Mouse (Mus musculus): ENCODE data around the gene St6galnac3. TPM values are rescaled to one million over a fixed set of nuclear protein-coding genes. Genes with fewer than 3 reads are reported as not detected.

The St6galnac3 gene
- polyA plus RNA-seq, 1 experiment from 2014 or later: 25.6 TPM

DNA sequence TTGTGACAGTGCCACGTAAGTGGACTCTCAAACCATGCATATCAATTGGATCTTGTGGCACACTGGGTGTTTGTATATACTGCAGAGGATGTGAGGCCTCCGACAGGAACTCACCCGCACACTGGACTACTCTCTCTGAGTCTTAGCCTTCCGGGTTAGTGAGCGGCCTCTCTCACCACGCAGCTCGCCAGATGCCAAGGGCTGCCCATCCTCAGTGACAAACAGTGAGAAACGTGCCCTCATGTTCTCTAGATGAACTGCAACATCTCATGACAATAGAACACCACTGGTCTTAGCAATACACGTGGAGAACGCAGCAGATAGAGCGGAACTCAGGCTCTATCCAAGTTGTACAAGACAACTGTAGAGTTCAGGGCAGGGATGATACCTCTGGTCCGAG, 524.2 kb downstream of the St6galnac3 start:
- no peaks in the 10 kb centered on the region for H3K36me3 ChIP-seq (ENCODE audit: control insufficient read depth, insufficient read depth, low read length)
- WGBS: 92% methylated on average over 12 of the region's 12 CpGs
- H3K4me3 ChIP-seq (ENCODE audit: low read depth, low read length): no peak overlapping the region
- H3K4me2 ChIP-seq (ENCODE audit: low read depth, low read length): no peak overlapping the region
- H3K9me3 ChIP-seq (ENCODE audit: control insufficient read depth, low read length): no peaks in the 10 kb centered on the region
- H3K27ac ChIP-seq (ENCODE audit: low read depth, low read length): no peak overlapping the region
- H3K9ac ChIP-seq (replicated peaks; ENCODE audit: low read depth, low read length): no peak overlapping the region
- no peak for ATAC-seq (ENCODE audit: low read depth)
- no peaks in the 10 kb centered on the region for H3K27me3 ChIP-seq (ENCODE audit: control insufficient read depth, insufficient read depth, low read length)
- H3K4me1 ChIP-seq (ENCODE audit: control insufficient read depth, insufficient read depth, low read length): no peaks in the 10 kb centered on the region

DNA sequence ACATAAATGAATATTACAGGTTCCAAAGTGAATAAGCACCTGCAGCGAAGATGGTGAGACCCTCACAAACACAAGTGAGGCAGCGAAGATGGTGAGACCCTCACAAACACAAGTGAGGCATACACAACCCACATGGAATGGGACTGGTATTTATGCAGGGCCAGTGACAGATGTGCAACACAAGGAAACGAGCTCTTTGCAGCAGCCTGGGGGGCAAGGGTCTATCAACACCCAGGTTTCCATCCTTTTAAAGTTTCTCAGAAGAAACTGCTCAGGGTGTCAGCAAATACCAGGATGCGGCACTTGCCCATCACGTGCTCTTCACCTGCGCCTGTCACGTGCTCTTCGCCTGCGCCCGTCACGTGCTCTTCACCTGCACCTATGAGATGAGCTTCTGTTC, 524.9 kb downstream of the St6galnac3 start:
- no peak for ATAC-seq (ENCODE audit: low read depth)
- H3K9me3 ChIP-seq (ENCODE audit: control insufficient read depth, low read length): no peaks in the 10 kb centered on the region
- H3K4me1 ChIP-seq (ENCODE audit: control insufficient read depth, insufficient read depth, low read length): no peaks in the 10 kb centered on the region
- 92% methylated on average over 11 of the region's 11 CpGs for WGBS
- H3K27ac ChIP-seq (ENCODE audit: low read depth, low read length): no peak overlapping the region
- no peak overlapping the region for H3K4me3 ChIP-seq (ENCODE audit: low read depth, low read length)
- H3K9ac ChIP-seq (replicated peaks; ENCODE audit: low read depth, low read length): no peak overlapping the region
- no peak overlapping the region for H3K4me2 ChIP-seq (ENCODE audit: low read depth, low read length)
- H3K27me3 ChIP-seq (ENCODE audit: control insufficient read depth, insufficient read depth, low read length): no peaks in the 10 kb centered on the region
- H3K36me3 ChIP-seq (ENCODE audit: control insufficient read depth, insufficient read depth, low read length): no peaks in the 10 kb centered on the region

DNA sequence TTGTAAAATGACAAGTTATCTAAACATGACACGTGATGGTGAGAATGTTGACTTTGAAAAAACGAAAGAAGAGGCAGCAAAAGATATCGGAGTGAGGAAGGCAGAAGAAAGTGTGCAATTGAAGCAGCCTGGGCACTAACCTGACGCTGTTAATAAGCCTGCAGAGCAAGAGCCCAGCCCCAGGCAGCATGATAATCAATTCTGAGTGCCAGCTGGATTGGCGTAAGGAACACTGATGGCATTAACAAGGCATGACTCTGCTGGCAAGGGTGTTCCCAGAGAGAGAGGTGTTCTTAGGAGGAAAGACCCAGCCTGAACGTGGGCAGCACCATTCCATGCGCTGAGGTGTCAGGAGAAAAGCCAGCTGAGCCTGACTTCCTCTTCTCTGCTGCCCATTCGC, 525.7 kb downstream of the St6galnac3 start:
- no peaks in the 10 kb centered on the region for H3K9me3 ChIP-seq (ENCODE audit: control insufficient read depth, low read length)
- no peak overlapping the region for H3K27ac ChIP-seq (ENCODE audit: low read depth, low read length)
- no peak for ATAC-seq (ENCODE audit: low read depth)

DNA sequence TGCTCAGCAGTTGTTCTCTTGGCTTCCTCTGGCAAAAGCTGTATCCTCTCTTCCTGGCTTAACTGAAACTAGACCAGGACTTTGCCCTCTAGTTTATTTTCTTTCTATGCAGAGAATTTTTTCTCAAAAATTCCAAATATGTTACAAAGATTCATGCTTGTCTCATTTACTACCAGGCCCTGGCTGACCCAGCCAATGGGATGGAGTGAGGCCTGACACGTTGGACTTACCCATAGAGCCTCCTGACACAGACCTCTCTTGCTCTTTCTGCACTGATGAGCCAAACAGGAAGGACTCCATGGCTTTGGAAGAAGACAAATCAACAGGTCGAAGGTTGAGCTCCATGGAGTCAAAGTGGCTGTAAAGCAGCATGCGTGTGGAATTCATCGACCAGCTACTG, 526.5 kb downstream of the St6galnac3 start:
- H3K9me3 ChIP-seq (ENCODE audit: control insufficient read depth, low read length): no peaks in the 10 kb centered on the region

More for the DNA sequence above, 525.7 kb downstream of the St6galnac3 start:
- Histone ChIP-seq H3K4me3 (ENCODE audit: low read depth, low read length) (no peak overlapping the region), H3K27me3 (ENCODE audit: control insufficient read depth, insufficient read depth, low read length) (no peaks in the 10 kb centered on the region), H3K36me3 (ENCODE audit: control insufficient read depth, insufficient read depth, low read length) (no peaks in the 10 kb centered on the region), H3K4me2 (ENCODE audit: low read depth, low read length) (no peak overlapping the region), H3K4me1 (ENCODE audit: control insufficient read depth, insufficient read depth, low read length) (no peaks in the 10 kb centered on the region), H3K9ac (replicated peaks; ENCODE audit: low read depth, low read length) (no peak overlapping the region)
- WGBS: 67% methylated on average over 8 of the region's 8 CpGs

DNA sequence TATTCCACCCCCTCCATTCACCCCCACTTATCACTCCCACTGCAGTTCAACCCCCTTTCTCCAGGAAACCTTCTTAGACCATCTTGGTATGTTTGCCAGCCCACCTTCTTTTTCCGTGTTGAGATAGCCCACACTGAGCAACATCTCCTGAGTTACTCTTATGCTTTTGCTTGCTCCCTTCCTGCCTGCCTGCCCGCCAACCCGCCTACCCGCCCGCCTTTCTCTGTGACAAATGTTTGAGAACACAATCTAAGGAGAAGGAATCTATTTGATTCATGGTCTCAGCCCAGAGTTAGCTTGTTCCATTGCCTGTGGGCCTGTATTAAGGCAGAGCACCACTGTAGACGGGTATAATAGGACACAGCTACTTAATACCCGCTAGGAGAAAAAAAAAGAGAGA, 531.9 kb downstream of the St6galnac3 start:
- H3K27ac ChIP-seq (ENCODE audit: low read depth, low read length): no peak overlapping the region
- ATAC-seq (ENCODE audit: low read depth): no peak

More for the DNA sequence above, 526.5 kb downstream of the St6galnac3 start:
- no peak for ATAC-seq (ENCODE audit: low read depth)
- no peak overlapping the region for H3K4me2 ChIP-seq (ENCODE audit: low read depth, low read length)
- H3K4me1 ChIP-seq (ENCODE audit: control insufficient read depth, insufficient read depth, low read length): no peaks in the 10 kb centered on the region
- H3K36me3 ChIP-seq (ENCODE audit: control insufficient read depth, insufficient read depth, low read length): no peaks in the 10 kb centered on the region
- no peaks in the 10 kb centered on the region for H3K27me3 ChIP-seq (ENCODE audit: control insufficient read depth, insufficient read depth, low read length)
- H3K9ac ChIP-seq (replicated peaks; ENCODE audit: low read depth, low read length): no peak overlapping the region
- 76% methylated on average over 4 of the region's 4 CpGs for WGBS
- no peak overlapping the region for H3K4me3 ChIP-seq (ENCODE audit: low read depth, low read length)
- no peak overlapping the region for H3K27ac ChIP-seq (ENCODE audit: low read depth, low read length)

DNA sequence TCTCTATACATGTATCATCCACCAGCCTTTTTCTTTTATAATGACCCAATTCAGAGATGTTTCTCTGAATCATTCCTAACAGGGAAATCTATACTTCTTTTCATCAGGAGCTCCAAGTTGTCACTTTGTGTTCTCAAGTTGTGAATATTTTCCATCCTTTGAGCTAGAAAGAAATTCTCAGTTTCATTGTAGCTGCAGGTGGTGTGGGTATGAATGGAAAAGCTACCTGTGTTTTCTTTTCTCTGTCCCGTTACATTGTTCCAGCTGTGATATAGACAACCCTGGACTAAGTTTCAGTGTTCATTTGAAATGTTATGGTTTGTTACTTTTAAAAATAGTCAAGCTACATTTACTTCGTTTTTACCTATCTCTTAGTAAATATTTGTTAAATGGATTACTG, 534.2 kb downstream of the St6galnac3 start:
- no peak for ATAC-seq (ENCODE audit: low read depth)
- Histone ChIP-seq H3K27ac (ENCODE audit: low read depth, low read length) (no peak overlapping the region), H3K9ac (replicated peaks; ENCODE audit: low read depth, low read length) (no peak overlapping the region), H3K4me2 (ENCODE audit: low read depth, low read length) (no peak overlapping the region), H3K36me3 (ENCODE audit: control insufficient read depth, insufficient read depth, low read length) (no peaks in the 10 kb centered on the region), H3K9me3 (ENCODE audit: control insufficient read depth, low read length) (no peaks in the 10 kb centered on the region), H3K4me3 (ENCODE audit: low read depth, low read length) (no peak overlapping the region), H3K4me1 (ENCODE audit: control insufficient read depth, insufficient read depth, low read length) (no peaks in the 10 kb centered on the region), H3K27me3 (ENCODE audit: control insufficient read depth, insufficient read depth, low read length) (no peaks in the 10 kb centered on the region)
- 80% methylated on average over 2 of the region's 2 CpGs for WGBS

More for the DNA sequence above, 531.9 kb downstream of the St6galnac3 start:
- Histone ChIP-seq H3K4me2 (ENCODE audit: low read depth, low read length) (no peak overlapping the region), H3K4me1 (ENCODE audit: control insufficient read depth, insufficient read depth, low read length) (no peaks in the 10 kb centered on the region), H3K9ac (replicated peaks; ENCODE audit: low read depth, low read length) (no peak overlapping the region), H3K36me3 (ENCODE audit: control insufficient read depth, insufficient read depth, low read length) (no peaks in the 10 kb centered on the region), H3K27me3 (ENCODE audit: control insufficient read depth, insufficient read depth, low read length) (no peaks in the 10 kb centered on the region), H3K4me3 (ENCODE audit: low read depth, low read length) (no peak overlapping the region), H3K9me3 (ENCODE audit: control insufficient read depth, low read length) (no peaks in the 10 kb centered on the region)
- WGBS: 64% methylated on average over 7 of the region's 7 CpGs

DNA sequence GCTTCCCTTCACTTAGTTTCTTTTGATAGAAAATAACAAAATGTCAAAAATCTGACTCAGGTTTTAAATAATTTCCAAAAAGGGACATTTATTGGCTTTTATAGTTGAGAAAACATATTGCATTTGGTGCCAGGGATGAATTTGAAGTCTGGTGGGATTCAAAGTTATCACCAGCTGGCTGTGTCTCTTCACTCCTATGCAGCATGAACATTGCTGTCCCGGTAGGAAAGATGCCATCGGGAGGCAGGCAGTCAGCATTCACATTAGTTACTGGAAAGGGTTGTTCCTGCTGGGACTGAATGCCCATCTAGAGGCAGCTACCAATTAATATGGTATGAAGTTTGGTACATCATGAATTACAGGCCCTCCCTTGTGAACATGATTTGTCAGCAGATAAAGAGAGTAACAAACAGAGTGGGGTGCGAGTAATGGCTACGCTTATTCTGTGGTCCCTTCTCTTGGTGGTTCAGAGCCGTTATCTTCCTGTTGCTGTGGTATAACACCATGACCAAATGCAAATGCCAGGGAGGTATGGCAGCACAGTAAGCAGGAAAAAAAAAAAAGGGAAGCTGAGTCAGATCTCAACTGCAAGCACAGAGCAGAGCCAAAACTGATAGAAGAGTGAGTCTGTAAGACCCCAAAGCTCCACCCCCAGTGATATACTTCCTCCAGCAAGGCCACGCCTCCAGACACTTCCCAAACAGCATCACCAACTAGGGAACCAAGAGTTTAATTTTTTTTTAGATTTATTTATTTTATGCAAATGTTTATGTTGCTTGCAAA, 535.1 kb downstream of the St6galnac3 start:
- ATAC-seq (ENCODE audit: low read depth): no peak

DNA sequence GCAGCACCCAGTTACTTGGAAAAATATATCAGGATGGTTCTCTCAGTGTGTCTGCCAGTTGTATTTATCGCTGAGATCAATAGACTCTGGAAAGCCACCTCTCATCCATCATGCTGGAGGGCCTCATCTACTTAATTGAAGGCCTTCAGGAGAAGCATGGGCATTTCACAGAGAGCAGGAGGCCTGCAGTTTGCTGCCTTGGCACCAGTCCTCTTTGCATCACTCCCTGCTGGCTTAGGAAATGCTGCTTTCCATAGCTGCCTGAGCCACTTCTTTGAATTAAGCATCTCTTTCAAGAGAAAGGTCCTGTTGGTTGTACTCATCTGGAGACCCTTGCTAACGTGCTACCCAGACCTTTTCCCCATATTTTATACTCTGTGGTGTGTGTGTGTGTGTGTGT, 536.8 kb downstream of the St6galnac3 start:
- H3K4me1 ChIP-seq (ENCODE audit: control insufficient read depth, insufficient read depth, low read length): no peaks in the 10 kb centered on the region
- H3K27ac ChIP-seq (ENCODE audit: low read depth, low read length): no peak overlapping the region
- H3K4me2 ChIP-seq (ENCODE audit: low read depth, low read length): no peak overlapping the region
- H3K36me3 ChIP-seq (ENCODE audit: control insufficient read depth, insufficient read depth, low read length): no peaks in the 10 kb centered on the region
- ATAC-seq (ENCODE audit: low read depth): no peak
- no peak overlapping the region for H3K9ac ChIP-seq (replicated peaks; ENCODE audit: low read depth, low read length)
- no peaks in the 10 kb centered on the region for H3K27me3 ChIP-seq (ENCODE audit: control insufficient read depth, insufficient read depth, low read length)
- H3K9me3 ChIP-seq (ENCODE audit: control insufficient read depth, low read length): no peaks in the 10 kb centered on the region
- H3K4me3 ChIP-seq (ENCODE audit: low read depth, low read length): no peak overlapping the region
- WGBS: 80% methylated on average over 2 of the region's 2 CpGs

More for the DNA sequence above, 535.1 kb downstream of the St6galnac3 start:
- no peak overlapping the region for H3K4me3 ChIP-seq (ENCODE audit: low read depth, low read length)
- no peaks in the 10 kb centered on the region for H3K36me3 ChIP-seq (ENCODE audit: control insufficient read depth, insufficient read depth, low read length)
- no peaks in the 10 kb centered on the region for H3K4me1 ChIP-seq (ENCODE audit: control insufficient read depth, insufficient read depth, low read length)
- H3K4me2 ChIP-seq (ENCODE audit: low read depth, low read length): no peak overlapping the region
- no peak overlapping the region for H3K27ac ChIP-seq (ENCODE audit: low read depth, low read length)
- 79% methylated on average over 6 of the region's 6 CpGs for WGBS
- H3K9ac ChIP-seq (replicated peaks; ENCODE audit: low read depth, low read length): no peak overlapping the region
- H3K27me3 ChIP-seq (ENCODE audit: control insufficient read depth, insufficient read depth, low read length): no peaks in the 10 kb centered on the region
- no peaks in the 10 kb centered on the region for H3K9me3 ChIP-seq (ENCODE audit: control insufficient read depth, low read length)

DNA sequence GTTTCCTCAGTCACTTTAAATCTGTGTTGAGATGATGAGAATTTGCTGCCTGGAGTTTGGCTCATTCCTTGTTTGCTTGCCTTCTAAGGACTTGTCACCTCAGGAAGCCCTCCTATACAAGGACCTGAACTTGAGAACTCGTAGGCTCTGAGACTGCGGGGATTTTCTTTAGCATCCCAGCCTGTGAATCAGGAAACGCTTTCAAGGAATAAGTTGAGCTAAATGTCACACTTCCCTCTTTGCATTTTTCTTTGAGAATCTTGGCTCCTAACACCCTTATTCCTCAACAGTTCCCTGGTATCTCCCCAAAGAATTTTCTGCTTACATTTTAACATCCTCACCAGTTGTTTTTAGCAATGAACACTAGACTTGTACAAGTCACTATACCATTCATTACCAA, 539.9 kb downstream of the St6galnac3 start:
- Histone ChIP-seq H3K4me3 (ENCODE audit: low read depth, low read length) (no peak overlapping the region), H3K27ac (ENCODE audit: low read depth, low read length) (no peak overlapping the region), H3K9ac (replicated peaks; ENCODE audit: low read depth, low read length) (no peak overlapping the region), H3K4me2 (ENCODE audit: low read depth, low read length) (no peak overlapping the region), H3K27me3 (ENCODE audit: control insufficient read depth, insufficient read depth, low read length) (no peaks in the 10 kb centered on the region), H3K4me1 (ENCODE audit: control insufficient read depth, insufficient read depth, low read length) (no peaks in the 10 kb centered on the region), H3K9me3 (ENCODE audit: control insufficient read depth, low read length) (no peaks in the 10 kb centered on the region), H3K36me3 (ENCODE audit: control insufficient read depth, insufficient read depth, low read length) (no peaks in the 10 kb centered on the region)
- 88% methylated on average over 3 of the region's 3 CpGs for WGBS
- ATAC-seq (ENCODE audit: low read depth): no peak

All from neural tube, embryonic 14.5 days (tissue).